Mouse (Mus musculus) heart, postnatal 36 days (tissue): ENCODE results near the gene Hoxb8. TPM values are rescaled to one million over a fixed set of nuclear protein-coding genes. Genes with fewer than 3 reads are reported as not detected.

Source experiments
- DNase-seq, 2 experiments: peaks; one replicate each; pipeline ENCODE4 v3.0.0; 2021 to 2022
- intact Hi-C: fragments of 180-260 bp; cut with DNase I; formaldehyde crosslinking; loops from one replicate; pipeline ENCODE4 v1.15.1; 2025
- total RNA-seq, 2 experiments: library from RNA; stranded (reverse); gene quantifications; 2 replicates each; pipeline ENCODE4 v1.2.3; 2021

The Hoxb8 gene
- not detected for total RNA-seq

DNA sequence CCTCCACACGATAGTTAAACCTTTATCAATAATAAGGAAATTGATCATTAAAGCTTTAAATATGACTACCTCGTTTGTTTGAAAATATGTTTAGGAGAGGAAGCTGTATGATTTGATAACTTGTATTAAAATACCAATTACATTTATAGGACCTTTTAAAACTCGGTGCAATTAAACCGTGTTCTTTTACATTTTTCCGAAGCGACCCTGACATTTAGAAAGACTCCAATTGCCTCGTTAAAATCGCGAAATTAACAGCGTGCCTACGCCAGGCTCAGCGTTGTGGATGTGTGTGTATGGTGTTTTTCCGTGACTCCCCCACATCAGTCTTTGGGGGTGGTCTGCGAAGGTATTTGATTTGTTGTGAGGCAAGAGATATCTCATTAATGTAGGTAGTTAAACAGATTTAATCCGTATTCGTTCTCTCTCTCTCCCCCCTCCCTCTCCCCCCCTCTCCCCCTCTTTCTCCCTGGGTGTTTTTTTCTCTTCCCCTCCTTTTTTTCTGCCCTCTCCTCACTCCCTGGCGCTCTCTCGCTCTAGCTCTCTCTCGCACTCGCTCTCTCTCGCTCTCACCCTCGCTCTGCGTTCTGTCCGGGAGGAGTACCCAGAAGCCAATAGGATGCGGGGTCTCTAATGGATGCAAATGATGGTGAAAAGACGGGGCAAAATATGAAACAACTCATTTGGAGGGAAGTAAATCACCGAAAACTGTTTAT lies at the start of gene Hoxb8:
Hoxb8 (plus strand) TSS at position 51 of the 716 bp plus-strand sequence.
- no peak for DNase-seq
- intact Hi-C loops, result loop anchor here (2.0 to 5.0 kb wide), 2 partner anchors 13 to 275 kb away; partner anchors contain the start of gene Igf2bp1

- peak; percentile 44 to 53 for DNase-seq
- intact Hi-C loops, result loop anchor here (1.0 to 2.0 kb wide), 2 partner anchors 90 to 142 kb away; no protein-coding TSS in a partner anchor
These were observed 46.8 kb upstream of the Hoxb8 start for GRCm38 (mm10) chr11:96234906-96235305.

- peak; percentile 24 to 45 for DNase-seq
- intact Hi-C loops, result no loop called here
These were observed 41.5 kb upstream of the Hoxb8 start for GRCm38 (mm10) chr11:96240211-96240610.

- no peak for DNase-seq
- intact Hi-C loops, result no loop called here
These were observed 30.8 kb upstream of the Hoxb8 start for GRCm38 (mm10) chr11:96250901-96251300.

DNA sequence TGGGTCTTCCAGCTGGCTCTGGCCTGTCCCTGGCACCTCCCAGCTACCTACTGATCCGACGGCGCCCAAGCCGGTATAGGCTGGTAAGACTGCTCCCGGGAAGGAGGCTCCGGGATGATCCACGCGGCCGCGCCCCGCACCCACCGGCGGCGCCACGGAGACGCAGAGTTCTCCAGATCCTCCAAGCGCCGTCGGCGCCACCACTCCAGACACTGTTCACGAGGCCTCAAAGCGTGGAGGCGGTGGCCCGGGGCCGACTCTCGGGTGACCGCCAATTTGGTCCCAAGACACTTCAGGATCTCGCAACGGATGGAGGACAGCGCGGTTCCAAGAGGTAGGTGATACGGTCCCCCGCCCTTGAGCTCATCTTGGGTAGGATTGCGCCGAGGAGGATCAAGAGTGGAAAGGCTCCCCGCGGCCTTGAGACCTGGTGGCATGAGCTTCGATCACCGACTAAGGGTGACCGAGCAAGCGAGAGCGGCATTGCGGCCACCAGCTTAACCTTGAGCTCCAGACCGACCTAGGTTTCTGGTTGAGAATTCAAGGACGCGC lies 30.1 kb upstream of the Hoxb8 start:
- DNase-seq, result no peak
- intact Hi-C loops, result no loop called here

DNA sequence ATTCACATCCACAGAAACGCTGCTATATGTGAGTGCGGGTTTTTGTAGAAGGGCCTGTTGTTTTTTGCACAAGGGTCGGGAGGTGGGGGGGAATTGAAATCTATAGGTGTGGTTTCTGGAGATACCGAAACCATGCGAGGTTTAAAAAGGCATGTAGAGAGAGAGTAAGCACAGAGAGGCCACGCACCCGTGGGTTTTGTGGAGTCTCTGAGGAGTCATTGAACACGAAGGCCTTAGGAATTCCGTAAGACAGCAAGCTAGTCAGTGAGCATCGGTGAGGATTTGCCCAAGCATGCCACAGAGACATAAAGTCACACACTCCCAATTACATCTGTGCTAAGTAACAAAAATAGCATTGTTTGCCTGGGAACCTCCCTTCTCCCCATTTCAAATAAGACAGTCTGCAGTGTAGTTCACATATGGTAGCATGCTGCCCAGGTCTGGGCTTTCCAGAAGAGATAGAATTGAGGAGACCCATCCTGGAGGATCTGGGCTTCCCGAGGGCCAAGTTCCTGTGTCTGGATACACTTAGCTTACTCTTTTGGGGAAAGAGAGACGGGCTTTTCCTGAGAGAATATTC lies 29.1 kb upstream of the Hoxb8 start:
- intact Hi-C loops, result no loop called here
- no peak for DNase-seq

GRCm38 (mm10) chr11:96254221-96254620 lies 27.5 kb upstream of the Hoxb8 start:
- intact Hi-C loops, result no loop called here

DNA sequence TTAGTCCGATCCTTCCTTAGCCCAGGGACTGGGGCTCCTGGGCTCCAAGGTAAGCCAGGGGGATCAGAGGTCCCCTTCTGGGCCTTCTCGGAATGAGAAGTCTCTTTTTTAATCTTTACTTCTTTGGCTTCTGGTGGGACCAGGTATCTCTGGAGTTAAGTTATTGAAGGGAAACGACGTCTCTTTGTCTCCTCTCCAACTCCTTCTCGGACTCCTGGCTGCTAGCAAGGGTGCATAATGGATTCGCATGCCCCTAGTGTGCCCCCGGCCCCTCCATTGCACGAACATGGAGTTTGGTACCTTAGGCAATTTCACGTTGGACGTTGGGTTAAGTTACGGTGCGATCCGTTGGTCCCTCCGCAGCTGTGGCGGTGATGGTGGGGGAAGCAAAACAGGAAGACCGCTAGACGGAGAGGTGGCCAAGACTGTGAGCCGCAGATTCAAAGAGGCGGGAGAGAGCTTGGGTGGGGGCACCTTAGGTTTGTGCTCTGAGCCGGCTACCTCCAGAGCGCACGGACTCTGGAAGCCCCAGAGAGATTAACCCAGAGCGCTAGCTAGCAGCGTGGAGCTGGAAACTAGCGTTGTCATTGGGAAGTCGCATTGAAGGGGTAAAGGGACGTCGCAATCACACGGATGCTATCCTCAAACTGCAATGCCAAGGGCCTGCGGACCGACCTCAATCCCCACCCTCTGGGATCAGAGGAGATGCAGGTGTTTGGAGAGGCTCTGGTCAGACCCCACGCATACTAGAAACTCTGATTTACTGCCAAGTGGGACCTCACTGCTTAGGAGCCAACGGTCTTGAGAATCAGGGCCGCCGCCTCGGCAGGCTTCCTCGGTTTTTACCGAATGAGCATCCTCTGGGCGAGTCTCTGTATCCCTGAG lies 26.4 kb upstream of the Hoxb8 start:
- DNase-seq, result no peak
- intact Hi-C loops, result no loop called here

More at GRCm38 (mm10) chr11:96254221-96254620, 27.5 kb upstream of the Hoxb8 start:
- DNase-seq, result no peak

DNA sequence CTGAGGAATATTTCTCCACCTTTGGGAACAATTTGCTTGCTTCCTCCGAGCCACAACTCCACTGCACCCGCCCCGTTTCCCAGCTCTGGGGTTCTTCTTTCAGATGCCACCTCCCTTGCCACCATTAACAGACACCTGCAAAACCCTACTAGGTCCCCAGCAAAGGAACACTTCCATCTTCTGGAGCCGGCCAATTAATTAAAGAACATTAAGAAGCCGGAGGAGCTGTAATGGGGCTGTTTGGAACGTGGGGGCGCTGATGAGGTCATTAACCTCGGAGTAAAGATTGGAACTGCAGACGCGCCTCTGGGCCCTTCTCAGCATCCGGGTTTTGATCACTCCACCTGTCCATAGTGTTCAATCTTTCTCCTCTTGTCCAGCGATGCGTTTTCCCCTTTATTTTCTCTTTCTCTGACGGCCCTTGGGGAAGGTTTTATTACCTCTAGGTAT lies 25.7 kb upstream of the Hoxb8 start:
- intact Hi-C loops, result no loop called here
- no peak for DNase-seq

GRCm38 (mm10) chr11:96257141-96257540 lies 24.6 kb upstream of the Hoxb8 start:
- intact Hi-C loops, result no loop called here
- DNase-seq, result no peak

DNA sequence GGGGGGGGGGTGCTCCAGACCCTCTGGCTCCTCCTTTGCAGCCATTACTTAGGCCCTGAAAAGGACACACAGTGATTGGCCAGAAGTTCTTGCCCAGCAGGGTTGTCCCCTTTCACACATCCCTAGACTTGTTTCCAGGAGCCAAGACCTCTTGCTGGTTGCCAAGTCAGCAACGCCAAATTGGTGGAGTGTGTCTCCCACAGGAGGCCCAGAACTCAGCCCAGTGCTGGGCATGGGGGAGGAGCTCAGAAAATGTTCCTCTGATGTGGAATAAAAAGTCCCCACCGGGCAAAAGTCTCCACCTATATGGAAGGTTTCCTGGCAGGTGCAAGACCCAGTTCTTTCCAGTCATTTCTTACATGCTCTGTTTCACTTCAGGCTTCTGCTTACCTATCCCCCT lies 22.7 kb upstream of the Hoxb8 start:
- intact Hi-C loops, result no loop called here
- DNase-seq, result no peak

- intact Hi-C loops, result no loop called here
- DNase-seq, result no peak
These were observed 22.2 kb upstream of the Hoxb8 start for GRCm38 (mm10) chr11:96259511-96259910.

GRCm38 (mm10) chr11:96260310-96260970 lies 21.3 kb upstream of the Hoxb8 start:
- DNase-seq, result no peak
- intact Hi-C loops, result no loop called here

DNA sequence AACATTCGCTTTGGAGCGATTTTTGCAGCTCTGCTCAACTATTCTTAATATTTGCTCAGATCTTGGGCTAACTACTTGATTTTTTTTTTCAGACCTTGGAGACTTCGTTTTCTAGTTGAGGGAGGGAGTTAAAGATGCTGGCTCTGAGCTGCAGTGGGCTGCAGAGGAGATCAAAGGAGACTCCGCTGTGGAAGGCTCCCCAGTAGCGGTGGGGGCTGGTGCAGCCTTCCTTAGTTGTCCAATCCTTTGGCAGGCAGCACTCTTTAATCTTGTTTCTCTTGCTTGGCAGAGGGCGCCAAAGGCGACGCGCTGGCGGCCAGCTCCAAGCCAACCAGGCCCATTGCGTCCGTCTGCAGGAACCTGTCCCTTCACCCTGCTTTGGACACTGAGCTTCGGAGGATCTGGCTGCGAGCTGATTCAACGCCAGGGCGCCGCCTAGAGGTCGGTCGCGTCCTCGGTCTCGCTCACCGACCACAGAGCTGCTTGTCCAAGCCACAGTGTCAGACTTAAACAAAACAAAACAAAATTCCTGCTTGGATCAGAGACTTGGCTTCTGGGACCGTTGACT lies 20.3 kb upstream of the Hoxb8 start:
- peak; percentile 52 to 60 for DNase-seq
- intact Hi-C loops, result no loop called here

GRCm38 (mm10) chr11:96262262-96262830 lies 19.4 kb upstream of the Hoxb8 start:
- intact Hi-C loops, result no loop called here
- no peak for DNase-seq

DNA sequence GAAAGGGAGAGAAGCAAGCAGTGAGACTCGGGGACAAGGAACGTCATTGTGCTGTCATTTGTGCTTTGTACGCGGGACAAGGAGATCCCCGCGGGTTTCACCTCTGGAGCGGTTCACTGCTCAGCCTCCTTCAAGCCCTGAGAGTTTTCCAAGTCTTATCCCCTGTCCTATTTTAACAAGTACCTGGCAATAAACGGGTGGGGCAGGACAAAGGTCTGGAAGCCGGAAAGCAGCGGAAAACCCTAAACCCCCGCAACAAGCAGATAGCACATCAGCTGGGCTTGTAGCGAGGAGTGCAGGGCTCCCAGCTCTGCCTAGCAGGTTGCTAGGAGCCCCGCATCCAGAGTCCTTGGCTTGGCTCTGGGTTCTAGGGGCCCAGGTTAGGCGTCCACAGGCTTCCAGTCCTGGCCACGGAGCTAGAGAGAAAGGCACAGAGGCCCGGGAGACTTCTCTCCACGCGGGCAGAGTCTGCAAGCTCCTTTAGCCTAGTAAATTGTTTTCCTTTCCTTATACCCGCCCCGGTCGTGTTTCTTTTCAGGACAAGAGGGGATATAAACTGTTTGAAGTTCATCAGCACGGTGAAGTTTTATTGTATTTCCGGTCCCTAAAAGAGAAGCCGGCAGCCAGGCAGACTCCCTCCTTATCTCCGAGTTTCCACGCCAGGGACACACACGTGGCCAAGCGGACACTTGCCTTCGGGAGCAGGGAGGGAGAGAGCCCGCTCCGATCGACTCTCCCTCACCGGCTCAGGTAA lies 17.9 kb upstream of the Hoxb8 start:
- DNase-seq, result no peak
- intact Hi-C loops, result no loop called here

DNA sequence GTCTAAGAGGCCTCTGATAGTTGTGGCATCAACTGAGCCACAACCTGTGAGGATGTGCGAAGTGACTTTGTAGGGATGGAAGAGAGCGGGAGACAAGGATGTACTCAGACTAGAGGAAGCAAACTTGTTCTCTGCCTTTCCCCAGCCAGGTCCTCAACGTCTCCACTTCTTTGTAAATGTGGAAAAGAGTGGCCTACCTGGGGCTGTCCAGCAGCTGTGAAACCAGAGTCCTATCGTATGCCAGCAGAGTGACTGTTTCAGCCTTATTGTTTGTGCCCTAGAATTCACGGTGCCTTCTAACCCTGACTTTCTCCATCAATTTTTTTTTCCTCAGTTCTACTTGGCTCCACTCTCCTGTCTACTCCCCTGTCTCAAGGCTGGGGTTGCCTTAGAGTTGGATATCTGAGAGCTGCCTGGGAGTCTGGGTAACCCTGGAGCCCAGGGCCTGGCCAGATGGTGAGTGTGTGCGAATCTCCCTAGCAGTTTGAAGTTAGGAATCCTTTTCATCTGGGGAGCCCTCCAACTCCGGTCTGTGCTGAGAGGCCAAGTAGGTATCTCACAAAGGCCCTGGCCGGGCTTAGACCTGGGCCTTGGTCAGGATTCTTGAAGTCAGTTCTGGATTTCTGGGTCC lies 17.2 kb upstream of the Hoxb8 start:
- no peak for DNase-seq
- intact Hi-C loops, result no loop called here

- intact Hi-C loops, result no loop called here
These were observed 15.8 kb upstream of the Hoxb8 start for GRCm38 (mm10) chr11:96265954-96266353.

More at GRCm38 (mm10) chr11:96265954-96266353, 15.8 kb upstream of the Hoxb8 start:
- DNase-seq, result no peak
